Mouse (Mus musculus) cerebellum, adult 2 months (tissue): ENCODE measurements around the gene Hist1h2ak. TPM values are rescaled to one million over a fixed set of nuclear protein-coding genes. Genes with fewer than 3 reads are reported as not detected.
"Not testable (repeated sequence)": the region's sequence is repeated elsewhere in the genome, so short reads cannot be mapped to it uniquely, and the experiment has no call there.

Source experiments
- DNase-seq, 2 experiments: peaks; one replicate each; pipeline ENCODE4 v3.0.0; 2021
- H3K27ac ChIP-seq: fragments of 200-500 bp; 2 replicates; pipeline ENCODE4 v1.5.1; 2012; ENCODE audit warnings: low read length, control low read depth, inconsistent platforms; ENCODE audit not compliant: insufficient read depth
- H3K27me3 ChIP-seq: fragments of 200-500 bp; 2 replicates; pipeline ENCODE4 v1.6.1; 2012; ENCODE audit warnings: inconsistent platforms, mild to moderate bottlenecking, low read length, moderate library complexity; ENCODE audit not compliant: control insufficient read depth, insufficient read depth
- H3K4me1 ChIP-seq: fragments of 200-500 bp; 2 replicates; pipeline ENCODE4 v1.6.1; 2011; ENCODE audit warnings: low read length; ENCODE audit not compliant: control insufficient read depth, insufficient read depth
- H3K4me3 ChIP-seq: fragments of 200-500 bp; replicated peaks from 2 replicates; pipeline ENCODE3; 2011; ENCODE audit warnings: mild to moderate bottlenecking, low read depth, low read length, control low read depth; ENCODE audit not compliant: insufficient read depth
- CTCF ChIP-seq: fragments of 200-500 bp; IDR thresholded peaks from 2 replicates; pipeline ENCODE4 v1.5.1; 2011; ENCODE audit warnings: low read depth, mild to moderate bottlenecking, control low read depth, low read length, moderate library complexity, borderline replicate concordance; ENCODE audit not compliant: insufficient read depth
- POLR2A ChIP-seq: fragments of 200-500 bp; IDR thresholded peaks from 2 replicates; pipeline ENCODE4 v1.6.1; 2011; ENCODE audit warnings: low read length, control low read depth, borderline replicate concordance; ENCODE audit not compliant: insufficient read depth
- WGBS: fragments of 180-500 bp; shearing (Covaris S2); methylation state at CpG from one replicate; pipeline ENCODE4 v1.1.7; 2018; 5-methylcytosine and 5-hydroxymethylcytosine counted together
- polyA plus RNA-seq: library from polyadenylated mRNA; depleted of rRNA; stranded (reverse); fragments of >200 nt; gene quantifications from 2 replicates; pipeline ENCODE4 v1.2.3, GENCODE M21; 2012

The Hist1h2ak gene
- polyA plus RNA-seq, 1 experiment: 1.9 TPM

GRCm38 (mm10) chr13:21779767-21780731, 26.4 kb upstream of the Hist1h2ak start, which contains the start of gene Hist1h1b:
Gene Hist1h1b, minus strand, starts transcription at chr13:21780625.
- Histone ChIP-seq H3K27me3 (no peaks in the 10 kb centered on the region), H3K27ac (peak within 1 kb of the TSS; percentile 83), H3K4me1 (no peaks in the 10 kb centered on the region; the same call in 1 of the 2 replicates), H3K4me3 (peak within 1 kb of the TSS; percentile 86)
- DNase-seq: peak; percentile 81 to 82
- WGBS: under 1% methylated on average over 44 of the region's 44 CpGs
- no peak for TF ChIP-seq CTCF
- TF ChIP-seq POLR2A: peak; percentile 42; the same call in 1 of the 2 replicates

DNA sequence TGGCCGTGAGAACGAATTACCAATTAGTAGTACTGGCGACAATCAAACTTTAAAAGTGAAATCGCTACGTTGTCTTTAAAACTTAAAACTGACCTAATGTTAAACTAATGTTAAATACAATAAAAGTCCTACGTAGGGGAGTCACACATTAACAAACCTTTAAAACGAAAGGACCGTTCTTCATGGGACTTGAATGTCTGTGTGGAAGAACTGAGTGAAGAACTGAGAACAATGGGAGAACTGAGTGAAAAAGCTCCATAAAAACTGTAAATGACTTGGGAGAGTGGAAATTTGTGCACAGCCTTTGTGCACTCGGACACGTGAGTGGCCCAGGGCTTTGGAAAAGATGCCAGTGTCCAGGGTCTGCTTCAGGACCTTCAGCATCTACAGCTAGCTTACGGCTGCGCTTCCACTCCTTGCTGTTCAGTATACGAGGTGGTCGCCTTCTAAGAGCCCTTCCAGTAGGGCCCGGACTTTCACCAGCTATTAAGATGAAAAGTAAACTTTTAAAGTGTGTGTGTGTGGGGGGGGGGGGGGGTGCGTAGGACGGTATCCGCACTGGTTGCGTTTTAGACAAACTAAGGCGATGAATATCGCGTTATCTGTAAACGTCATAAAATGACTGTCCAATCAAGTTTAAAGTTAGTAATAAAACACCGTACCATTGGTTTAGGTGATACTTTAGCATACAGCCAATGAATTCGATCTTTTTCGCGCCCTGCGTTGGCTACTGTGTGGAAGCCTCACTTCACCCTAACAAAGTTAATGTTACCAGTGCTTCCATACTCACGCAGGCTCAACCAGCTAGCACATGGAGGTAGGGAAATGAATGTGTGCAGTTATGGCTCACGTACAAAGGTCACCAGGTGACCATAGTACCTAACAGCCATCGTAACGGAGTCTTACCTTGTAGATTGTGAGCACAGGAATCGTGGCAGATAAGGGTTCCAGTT, 25.5 kb upstream of the Hist1h2ak start:
- WGBS: 3% methylated on average over 33 of the region's 33 CpGs
- TF ChIP-seq POLR2A (peak; percentile 41; the same call in 1 of the 2 replicates), CTCF (no peak)

DNA sequence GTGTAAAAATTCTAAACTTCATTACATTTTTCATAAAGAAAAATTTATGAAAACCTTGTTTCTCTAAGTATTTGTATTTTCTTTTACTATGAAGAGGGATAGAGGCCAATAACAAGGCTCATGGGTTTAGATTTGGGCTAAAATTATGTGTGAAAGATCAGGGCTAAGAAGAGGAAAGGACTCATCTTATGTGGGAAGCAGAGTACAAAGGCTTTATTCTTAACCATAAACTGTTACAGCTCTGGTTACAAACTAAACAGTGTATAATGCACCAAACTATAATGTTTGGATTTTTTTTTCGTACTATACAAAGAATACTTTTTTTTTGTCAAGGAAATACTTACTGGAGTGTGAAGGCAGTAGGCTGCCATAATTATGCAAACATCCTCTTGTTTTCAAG, 2.1 kb upstream of the Hist1h2ak start:
- H3K4me1 ChIP-seq: no peaks in the 10 kb centered on the region
- no peaks in the 10 kb centered on the region for H3K27me3 ChIP-seq
- no peak overlapping the region for H3K27ac ChIP-seq
- no peak overlapping the region for H3K4me3 ChIP-seq
- no peak for DNase-seq
- no peak for TF ChIP-seq CTCF
- TF ChIP-seq POLR2A: no peak
- WGBS: 57% methylated on average over 1 of the region's 1 CpGs

More for the DNA sequence above, 25.5 kb upstream of the Hist1h2ak start:
- H3K27ac ChIP-seq: 0 out of 2 replicates have a peak overlapping the region, but pooled peaks have one; percentile 36
- no peaks in the 10 kb centered on the region; the same call in 1 of the 2 replicates for H3K4me1 ChIP-seq
- peak; percentile 67 to 82 for DNase-seq
- peak overlapping the region; percentile 86 for H3K4me3 ChIP-seq
- no peaks in the 10 kb centered on the region for H3K27me3 ChIP-seq

DNA sequence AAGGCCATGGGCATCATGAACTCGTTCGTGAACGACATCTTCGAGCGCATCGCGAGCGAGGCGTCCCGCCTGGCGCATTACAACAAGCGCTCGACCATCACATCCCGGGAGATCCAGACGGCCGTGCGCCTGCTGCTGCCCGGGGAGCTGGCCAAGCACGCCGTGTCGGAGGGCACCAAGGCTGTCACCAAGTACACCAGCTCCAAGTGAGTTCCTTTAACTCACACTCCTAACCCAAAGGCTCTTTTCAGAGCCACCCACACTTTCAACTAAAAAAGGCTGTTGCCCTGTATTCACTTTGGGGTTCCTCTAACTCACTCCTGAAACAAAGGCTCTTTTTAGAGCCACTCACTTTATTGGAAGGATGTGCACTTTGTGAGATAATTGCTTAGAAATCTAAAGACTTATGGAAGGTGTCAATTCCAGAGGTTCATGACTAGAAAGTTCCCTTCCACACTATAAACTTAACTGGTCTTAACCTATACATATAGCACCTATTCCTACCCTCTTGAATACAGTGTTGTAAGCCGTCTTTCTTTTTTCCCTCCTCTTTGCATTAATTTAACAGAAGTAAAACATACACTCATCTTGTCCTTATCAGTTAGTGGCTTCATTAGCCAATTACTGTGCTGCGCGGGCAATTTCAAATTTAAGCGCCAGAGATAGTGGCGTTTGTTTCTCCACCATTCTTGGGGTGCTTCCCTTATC, 821 bp upstream of the Hist1h2ak start:
- 1% methylated on average over 23 of the region's 26 CpGs for WGBS
- not testable (repeated sequence) for H3K27me3 ChIP-seq, H3K27ac ChIP-seq, H3K4me1 ChIP-seq
- H3K4me3 ChIP-seq: peak overlapping the region; percentile 26
- DNase-seq: peak in 1 of 2 experiments; percentile 23

DNA sequence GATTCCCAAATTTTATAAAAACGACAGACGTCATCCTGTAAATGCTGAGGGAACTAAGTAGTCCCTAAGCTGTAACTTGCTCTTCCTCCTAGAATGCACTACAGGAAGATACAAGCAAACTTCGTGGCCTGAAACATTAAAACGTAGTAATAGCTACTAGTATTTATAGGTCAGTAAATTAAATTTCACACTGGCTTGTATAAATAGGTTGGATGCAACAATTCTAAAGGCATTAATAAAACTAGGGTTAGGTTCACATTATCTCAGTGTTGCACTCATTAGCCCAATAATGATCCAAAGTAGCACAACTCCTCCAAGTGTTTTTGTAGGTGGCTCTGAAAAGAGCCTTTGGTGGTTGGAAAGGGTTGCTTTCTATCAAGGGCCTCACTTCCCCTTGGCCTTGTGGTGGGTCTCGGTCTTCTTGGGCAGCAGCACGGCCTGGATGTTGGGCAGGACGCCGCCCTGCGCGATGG, 540 bp downstream of the Hist1h2ak start:
- no peak for TF ChIP-seq POLR2A
- no peak for TF ChIP-seq CTCF
- Histone ChIP-seq H3K27ac (peak overlapping the region; percentile 57), H3K4me3 (peak overlapping the region; percentile 47), H3K4me1 (no peaks in the 10 kb centered on the region), H3K27me3 (no peaks in the 10 kb centered on the region)
- DNase-seq: no peak
- 4% methylated on average over 10 of the region's 10 CpGs for WGBS

GRCm38 (mm10) chr13:21752356-21752755, 1.3 kb downstream of the Hist1h2ak start:
- no peak for DNase-seq
- Histone ChIP-seq H3K4me1 (no peaks in the 10 kb centered on the region), H3K27me3 (no peaks in the 10 kb centered on the region), H3K27ac (no peak overlapping the region), H3K4me3 (no peak overlapping the region)
- TF ChIP-seq CTCF: no peak
- TF ChIP-seq POLR2A: no peak
- 30% methylated on average over 3 of the region's 3 CpGs for WGBS

DNA sequence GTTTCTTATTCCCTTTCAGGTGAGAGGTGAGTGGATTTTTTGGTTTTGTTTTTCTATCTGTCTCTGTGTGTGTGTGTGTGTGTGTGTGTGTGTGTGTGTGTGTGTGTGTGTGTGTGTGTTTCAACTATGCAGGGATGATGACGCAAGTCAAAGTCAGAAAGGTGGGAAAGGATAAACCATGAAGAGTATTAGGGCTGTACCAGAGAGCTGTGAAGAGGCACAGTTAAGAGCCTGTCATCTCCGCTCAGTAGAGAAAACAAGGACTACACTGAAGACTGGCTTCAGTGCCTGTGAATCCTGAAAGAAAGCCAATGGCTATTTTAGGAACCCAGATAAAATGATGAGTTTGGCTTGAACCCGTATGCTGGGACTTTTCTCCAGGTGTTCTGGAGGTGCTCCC, 1.8 kb downstream of the Hist1h2ak start:
- Histone ChIP-seq H3K4me1 (no peaks in the 10 kb centered on the region), H3K4me3 (no peak overlapping the region), H3K27ac (no peak overlapping the region), H3K27me3 (no peaks in the 10 kb centered on the region)
- TF ChIP-seq CTCF (no peak), POLR2A (no peak)
- 50% methylated on average over 3 of the region's 3 CpGs for WGBS
- no peak for DNase-seq
